Mouse (Mus musculus) inflammation-experienced regulatory T-cells, adult 16 weeks (primary cell): ENCODE measurements around the gene 4930470P17Rik. TPM values are rescaled to one million over a fixed set of nuclear protein-coding genes. Genes with fewer than 3 reads are reported as not detected.

Experiments used
- polyA plus RNA-seq: library from polyadenylated mRNA; unstranded; fragments of 100-300 nt; shearing (Covaris generic); gene quantifications from one replicate; pipeline ENCODE4 v1.2.1, GENCODE M21; 2017

The 4930470P17Rik gene
- not detected for polyA plus RNA-seq

GRCm38 (mm10) chr2:170601917-170602316, at the start of gene 4930470P17Rik:
4930470P17Rik (minus strand) TSS chr2:170602017.

Other genes with a start within 250 kb of the 4930470P17Rik start
- gene Bcas1, start 174.2 kb downstream of the 4930470P17Rik start, polyA plus RNA-seq = 6.6 TPM
- 54.6 TPM for gene Pfdn4, start 105.6 kb downstream of the 4930470P17Rik start, polyA plus RNA-seq
- not detected for gene Cyp24a1, start 104.9 kb downstream of the 4930470P17Rik start, polyA plus RNA-seq
- not detected for gene Dok5, start 129.8 kb upstream of the 4930470P17Rik start, polyA plus RNA-seq